Mouse (Mus musculus) hindbrain, embryonic 10.5 days (tissue): ENCODE data around the gene Yju2. TPM values are rescaled to one million over a fixed set of nuclear protein-coding genes. Genes with fewer than 3 reads are reported as not detected.
A peak's percentile ranks its signal among the peaks of the same experiment; 100 is the strongest.

Experiments used
- DNase-seq: peaks from one replicate; pipeline ENCODE4 v3.0.0-alpha.2; 2017; ENCODE audit warnings: low spot score
- H3K27ac ChIP-seq: fragments of 300-500 bp; sonication (generic); 2 replicates; pipeline ENCODE4 v1.5.1; 2016; ENCODE audit warnings: mild to moderate bottlenecking, moderate library complexity
- H3K27me3 ChIP-seq: fragments of 300-500 bp; sonication (generic); 2 replicates; pipeline ENCODE4 v1.6.1; 2016; ENCODE audit warnings: mild to moderate bottlenecking; ENCODE audit not compliant: poor library complexity, insufficient read depth, severe bottlenecking
- H3K36me3 ChIP-seq: fragments of 300-500 bp; sonication (generic); 2 replicates; pipeline ENCODE4 v1.6.1; 2016; ENCODE audit warnings: mild to moderate bottlenecking, moderate library complexity
- H3K4me1 ChIP-seq: fragments of 300-500 bp; sonication (generic); replicated peaks from 2 replicates; pipeline ENCODE4 v1.6.1; 2016; ENCODE audit warnings: mild to moderate bottlenecking
- H3K4me3 ChIP-seq: fragments of 300-500 bp; sonication (generic); 2 replicates; pipeline ENCODE4 v1.5.1; 2016; ENCODE audit warnings: mild to moderate bottlenecking, moderate library complexity
- H3K9me3 ChIP-seq: fragments of 300-500 bp; sonication (generic); 2 replicates; pipeline ENCODE4 v1.6.1; 2016; ENCODE audit warnings: mild to moderate bottlenecking, moderate library complexity
- WGBS: fragments of 180-500 bp; shearing (Covaris S2); methylation state at CpG from one replicate; pipeline ENCODE4 v1.1.7; 2016; 5-methylcytosine and 5-hydroxymethylcytosine counted together
- polyA plus RNA-seq: library from polyadenylated mRNA; unstranded; fragments of >200 nt; fragmentation: Nextera tagmentation; extraction: Ambion mirVana; gene quantifications from 2 replicates; pipeline ENCODE4 v1.2.1, GENCODE M21; 2016

The Yju2 gene
- polyA plus RNA-seq, 1 experiment from 2014 or later, result 31.3 TPM

- DNase-seq, result peak; percentile 36
- no peaks in the 10 kb centered on the region for H3K9me3 ChIP-seq
- peak overlapping the region; percentile 44 for H3K4me3 ChIP-seq
- H3K36me3 ChIP-seq, result peaks cover 30% of the 10 kb centered on the region
- 7% methylated on average over 30 of the region's 30 CpGs for WGBS
- 0 out of 2 replicates have a peak overlapping the region, but pooled peaks have one; percentile 9 for H3K27ac ChIP-seq
- H3K4me1 ChIP-seq, result peaks cover 11% of the 10 kb centered on the region
- H3K27me3 ChIP-seq, result peaks cover 37% of the 10 kb centered on the region
Measured at GRCm38 (mm10) chr17:55999794-56000499, 41.0 kb downstream of the Yju2 start.

DNA sequence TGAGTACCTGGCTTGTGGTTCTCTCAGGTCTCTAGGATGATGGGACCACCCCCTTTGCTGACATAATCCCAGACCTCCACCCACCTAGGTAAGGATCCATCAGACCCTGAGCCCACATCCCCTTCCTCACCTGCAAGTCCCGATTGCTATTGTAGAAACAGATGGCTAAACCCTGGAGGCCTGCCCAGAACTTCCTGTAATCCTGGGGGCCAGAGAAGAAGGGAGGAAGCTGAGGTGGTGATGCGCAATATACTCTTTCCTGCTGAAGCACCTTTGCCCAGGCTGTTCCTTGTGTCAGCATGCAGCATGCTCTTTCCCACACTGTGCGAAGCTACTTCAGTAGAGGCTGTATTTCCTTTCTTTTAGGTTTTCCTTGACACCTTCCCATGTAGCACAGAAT is 44.1 kb downstream of the Yju2 start:
- Histone ChIP-seq H3K27ac (no peak overlapping the region), H3K4me1 (peaks cover 22% of the 10 kb centered on the region), H3K36me3 (no peaks in the 10 kb centered on the region), H3K27me3 (peaks cover 44% of the 10 kb centered on the region), H3K9me3 (no peaks in the 10 kb centered on the region), H3K4me3 (no peak overlapping the region)
- WGBS, result 86% methylated on average over 3 of the region's 3 CpGs
- no peak for DNase-seq

- 52% methylated on average over 13 of the region's 13 CpGs for WGBS
- H3K9me3 ChIP-seq, result no peaks in the 10 kb centered on the region
- no peak for DNase-seq
Measured at GRCm38 (mm10) chr17:56005415-56006061, 46.6 kb downstream of the Yju2 start, which contains the start of the genes Stap2 and Mpnd. Gene Stap2 (minus strand): TSS chr17:56005584. Gene Mpnd (plus strand): TSS chr17:56005711.

DNA sequence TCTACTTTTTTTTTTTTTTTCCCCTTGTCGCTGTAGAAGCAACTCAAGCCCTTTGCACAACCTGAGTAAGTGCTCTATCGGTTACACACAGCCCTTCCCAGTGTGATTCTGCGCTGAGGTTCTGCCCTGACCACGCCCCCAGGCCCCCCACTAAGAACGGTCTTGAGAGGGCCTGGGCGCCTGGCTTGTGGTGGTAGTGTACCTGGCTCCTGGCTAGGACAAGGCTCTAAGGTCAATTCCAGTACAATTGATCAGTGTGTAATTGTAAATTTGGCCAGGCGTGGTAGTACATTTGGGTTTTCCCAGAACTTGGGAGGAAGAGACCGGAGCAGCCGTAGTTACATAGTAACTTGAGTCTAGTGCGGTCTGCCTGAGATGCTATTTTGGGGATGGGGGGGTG is 48.1 kb downstream of the Yju2 start:
- no peak overlapping the region for H3K4me3 ChIP-seq

More at GRCm38 (mm10) chr17:56005415-56006061, 46.6 kb downstream of the Yju2 start, which contains the start of the genes Stap2 and Mpnd:
- H3K27ac ChIP-seq, result no peak within 1 kb of the TSS
- 0 out of 2 replicates have a peak, but pooled peaks cover 3% of the 10 kb centered on the region for H3K36me3 ChIP-seq
- H3K4me3 ChIP-seq, result peak within 1 kb of the TSS; percentile 18; the same call in 1 of the 2 replicates
- H3K27me3 ChIP-seq, result peaks cover 32% of the 10 kb centered on the region
- peaks cover 33% of the 10 kb centered on the region for H3K4me1 ChIP-seq

DNA sequence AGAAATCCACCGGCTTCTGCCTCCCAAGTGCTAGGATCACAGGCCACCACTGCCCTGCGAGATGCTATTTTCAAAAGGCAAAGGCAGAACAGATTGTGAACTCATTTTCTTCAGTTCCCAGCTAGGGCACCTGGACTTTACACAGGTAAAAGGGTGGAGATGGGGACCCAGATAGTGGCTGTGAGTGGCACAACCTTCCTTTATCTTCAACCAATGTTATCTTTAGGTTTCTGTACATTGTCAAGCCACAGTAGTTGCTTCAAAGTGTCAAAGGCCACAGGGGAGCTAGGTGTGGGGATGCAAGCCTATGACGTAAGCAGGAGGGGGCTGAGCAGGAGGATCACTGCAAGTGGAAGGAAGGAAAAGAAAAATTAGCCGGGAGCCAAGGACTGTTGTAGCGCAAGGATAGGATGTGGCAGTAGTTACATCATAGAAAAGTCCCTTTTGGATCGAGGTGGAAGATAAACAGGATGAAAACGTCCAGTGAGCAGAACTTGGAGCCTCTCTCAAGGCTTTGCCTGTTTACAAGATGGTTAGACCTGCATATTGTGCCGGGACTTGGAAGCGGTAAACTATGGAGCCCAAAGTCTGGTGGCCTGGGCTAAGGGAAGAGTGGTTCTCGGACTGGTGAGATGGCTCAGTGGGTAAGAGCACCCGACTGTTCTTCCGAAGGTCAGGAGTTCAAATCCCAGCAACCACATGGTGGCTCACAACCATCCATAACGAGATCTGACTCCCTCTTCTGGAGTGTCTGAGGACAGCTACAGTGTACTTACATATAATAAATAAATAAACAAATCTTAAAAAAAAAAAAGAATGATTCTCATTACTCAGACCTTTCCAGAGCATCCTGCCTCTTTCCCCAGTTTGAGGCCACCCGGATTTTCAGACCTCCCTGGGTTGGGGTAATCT is 48.8 kb downstream of the Yju2 start:
- peak overlapping the region; percentile 94 for H3K27ac ChIP-seq
- H3K36me3 ChIP-seq, result peaks cover 25% of the 10 kb centered on the region
- peaks cover 44% of the 10 kb centered on the region for H3K4me1 ChIP-seq
- H3K4me3 ChIP-seq, result peak overlapping the region; percentile 82
- peak; percentile 39 for DNase-seq
- WGBS, result 34% methylated on average over 14 of the region's 14 CpGs
- H3K9me3 ChIP-seq, result no peaks in the 10 kb centered on the region
- H3K27me3 ChIP-seq, result peaks cover 16% of the 10 kb centered on the region; the same call in 1 of the 2 replicates

More for the DNA sequence above, 48.1 kb downstream of the Yju2 start:
- H3K4me1 ChIP-seq, result peaks cover 44% of the 10 kb centered on the region
- H3K36me3 ChIP-seq, result peaks cover 18% of the 10 kb centered on the region
- H3K27me3 ChIP-seq, result peaks cover 20% of the 10 kb centered on the region
- WGBS, result 45% methylated on average over 10 of the region's 10 CpGs
- no peaks in the 10 kb centered on the region for H3K9me3 ChIP-seq
- H3K27ac ChIP-seq, result peak overlapping the region; percentile 94
- no peak for DNase-seq

DNA sequence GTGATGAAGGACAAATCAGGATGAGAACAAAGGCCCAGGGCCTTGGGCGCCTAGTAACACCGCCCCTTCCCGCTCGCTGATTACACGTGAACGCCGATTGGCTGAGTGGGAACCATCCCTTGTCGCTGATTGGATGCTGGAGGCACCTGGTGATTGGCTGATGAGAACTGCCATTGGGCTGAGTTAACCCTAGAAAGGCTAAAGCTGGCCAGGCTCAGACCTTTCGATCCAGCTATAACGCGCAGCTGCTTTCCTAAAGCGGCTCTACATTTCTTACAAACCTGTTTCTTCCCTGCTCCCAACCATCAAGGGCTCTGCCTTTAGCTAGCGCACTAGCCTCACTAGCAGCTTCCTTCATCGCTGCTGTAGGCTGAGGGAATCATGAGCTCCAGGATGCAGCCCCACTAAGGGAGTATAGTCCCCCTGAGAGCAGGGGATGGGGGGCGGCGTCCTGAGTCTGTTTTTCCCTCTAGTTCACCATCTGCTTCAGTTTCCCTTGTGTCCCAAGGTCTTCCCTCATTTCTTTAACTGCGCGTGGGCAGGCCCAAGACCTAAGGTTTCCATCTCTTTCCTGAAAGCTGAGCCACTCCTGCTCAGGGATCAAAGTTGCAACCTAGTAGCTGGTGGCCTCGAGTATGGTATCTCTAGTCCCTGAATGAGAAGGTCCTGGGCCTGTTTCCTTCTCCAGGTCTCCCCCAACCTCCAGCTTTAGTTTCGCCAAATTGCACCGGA is 49.6 kb downstream of the Yju2 start:
- Histone ChIP-seq H3K4me1 (peaks cover 44% of the 10 kb centered on the region), H3K4me3 (peak overlapping the region; percentile 82), H3K27me3 (peaks cover 16% of the 10 kb centered on the region; the same call in 1 of the 2 replicates), H3K9me3 (no peaks in the 10 kb centered on the region), H3K27ac (peak overlapping the region; percentile 94), H3K36me3 (peaks cover 32% of the 10 kb centered on the region)
- peak; percentile 97 for DNase-seq
- under 1% methylated on average over 21 of the region's 21 CpGs for WGBS

- Histone ChIP-seq H3K4me1 (peaks cover 44% of the 10 kb centered on the region), H3K9me3 (no peaks in the 10 kb centered on the region), H3K27me3 (peaks cover 13% of the 10 kb centered on the region; the same call in 1 of the 2 replicates), H3K4me3 (peak overlapping the region; percentile 82), H3K36me3 (peaks cover 40% of the 10 kb centered on the region), H3K27ac (peak overlapping the region; percentile 94)
- WGBS, result 1% methylated on average over 62 of the region's 62 CpGs
- peak; percentile 93 for DNase-seq
Measured at GRCm38 (mm10) chr17:56009088-56009961, 50.4 kb downstream of the Yju2 start.

DNA sequence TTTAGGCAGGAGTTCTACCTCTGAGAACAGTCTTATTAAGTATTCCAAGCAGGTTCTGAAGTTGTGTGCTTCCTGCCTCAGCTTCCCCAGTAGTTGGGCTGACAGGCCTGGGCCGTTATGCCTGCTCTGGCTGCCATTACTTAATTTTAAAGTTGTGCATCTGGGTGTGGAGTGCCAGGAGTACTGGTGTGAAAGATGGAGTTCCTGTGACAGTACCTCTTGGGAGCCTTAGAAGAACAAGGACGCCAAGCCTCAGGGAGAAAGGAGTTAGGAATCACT is 51.0 kb downstream of the Yju2 start:
- 42% methylated on average over 2 of the region's 2 CpGs for WGBS
- peak overlapping the region; percentile 94 for H3K27ac ChIP-seq

DNA sequence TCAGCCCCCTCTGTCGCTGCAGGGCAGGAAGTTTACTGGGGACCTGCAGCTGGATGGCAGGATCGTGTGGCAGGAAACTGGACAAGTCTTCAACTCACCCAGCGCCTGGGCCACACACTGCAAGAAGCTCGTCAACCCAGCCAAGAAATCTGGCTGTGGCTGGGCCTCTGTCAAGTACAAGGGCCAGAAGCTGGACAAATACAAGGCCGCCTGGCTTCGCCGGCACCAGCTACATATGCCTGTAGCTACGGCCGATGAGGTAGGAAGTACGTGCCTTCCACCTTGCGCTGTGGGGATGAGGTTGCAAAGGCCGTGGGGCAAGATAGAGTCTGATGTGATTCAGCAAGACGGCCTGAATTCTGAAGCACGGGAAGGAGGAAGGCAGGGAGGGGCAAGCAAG is 51.4 kb downstream of the Yju2 start:
- Histone ChIP-seq H3K27me3 (0 out of 2 replicates have a peak, but pooled peaks cover 4% of the 10 kb centered on the region), H3K9me3 (no peaks in the 10 kb centered on the region), H3K4me1 (peaks cover 44% of the 10 kb centered on the region), H3K27ac (peak overlapping the region; percentile 94), H3K4me3 (peak overlapping the region; percentile 82), H3K36me3 (peaks cover 49% of the 10 kb centered on the region)
- no peak for DNase-seq
- 71% methylated on average over 14 of the region's 14 CpGs for WGBS

More for the DNA sequence above, 51.0 kb downstream of the Yju2 start:
- H3K4me3 ChIP-seq, result peak overlapping the region; percentile 82
- peaks cover 44% of the 10 kb centered on the region for H3K4me1 ChIP-seq
- DNase-seq, result no peak
- peaks cover 46% of the 10 kb centered on the region for H3K36me3 ChIP-seq
- H3K9me3 ChIP-seq, result no peaks in the 10 kb centered on the region
- H3K27me3 ChIP-seq, result peaks cover 7% of the 10 kb centered on the region; the same call in 1 of the 2 replicates

DNA sequence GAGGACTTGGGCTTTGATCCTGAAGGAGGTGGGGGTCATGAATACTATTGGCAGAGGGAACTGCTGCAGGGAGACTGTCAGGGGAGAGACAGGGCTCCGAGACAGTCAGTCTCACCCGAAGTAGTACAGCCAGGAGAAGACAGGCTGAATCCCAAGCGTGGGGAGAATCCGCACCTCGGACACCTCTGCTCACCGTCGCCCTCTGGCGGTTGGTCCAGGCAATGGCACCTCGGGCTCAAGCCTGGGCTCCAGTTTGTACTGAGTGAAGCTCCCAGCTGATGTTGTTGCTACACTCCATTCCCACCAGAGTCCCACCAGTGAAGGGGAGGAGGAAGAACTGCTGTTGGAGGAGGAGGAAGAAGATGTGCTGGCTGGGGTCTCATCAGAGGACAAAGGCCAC is 51.8 kb downstream of the Yju2 start:
- H3K4me3 ChIP-seq, result peak overlapping the region; percentile 82
- H3K27ac ChIP-seq, result peak overlapping the region; percentile 94; the same call in 1 of the 2 replicates
- WGBS, result 5% methylated on average over 9 of the region's 9 CpGs
- peaks cover 44% of the 10 kb centered on the region for H3K4me1 ChIP-seq
- H3K36me3 ChIP-seq, result peaks cover 53% of the 10 kb centered on the region
- DNase-seq, result peak; percentile 82
- H3K27me3 ChIP-seq, result no peaks in the 10 kb centered on the region
- H3K9me3 ChIP-seq, result no peaks in the 10 kb centered on the region

DNA sequence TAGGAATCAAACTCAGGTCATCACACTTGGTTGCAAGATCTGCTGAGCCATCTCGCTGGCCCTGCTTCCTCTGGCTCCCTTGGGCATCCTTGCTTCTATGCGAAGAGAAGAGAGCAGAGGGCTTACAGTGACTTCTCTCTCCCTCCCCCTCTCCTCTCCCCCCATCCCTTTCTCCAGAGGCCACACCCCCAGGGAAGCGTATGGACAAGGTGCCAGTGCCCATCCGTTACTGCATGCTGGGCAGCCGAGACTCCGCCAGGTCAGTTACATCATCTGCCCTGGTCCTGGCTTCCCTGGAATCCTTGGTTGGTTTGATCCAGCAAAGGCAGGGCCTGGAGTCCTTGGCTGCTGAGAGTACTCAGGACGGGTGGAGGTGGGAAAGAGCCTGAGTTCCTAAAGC is 52.5 kb downstream of the Yju2 start:
- DNase-seq, result no peak
- H3K9me3 ChIP-seq, result no peaks in the 10 kb centered on the region
- H3K4me1 ChIP-seq, result peaks cover 44% of the 10 kb centered on the region
- H3K27me3 ChIP-seq, result no peaks in the 10 kb centered on the region
- 91% methylated on average over 7 of the region's 7 CpGs for WGBS
- H3K36me3 ChIP-seq, result peaks cover 61% of the 10 kb centered on the region
- no peak overlapping the region for H3K4me3 ChIP-seq
- no peak overlapping the region for H3K27ac ChIP-seq
